Mouse (Mus musculus): ENCODE results near the gene Ttll6.

Ttll6 gene

GRCm38 (mm10) chr11:96168125-96168524 lies 34.5 kb downstream of the Ttll6 start:
- DNase-seq (ENCODE audit: low spot score in 2 of 2): no peak

- no peak for DNase-seq (ENCODE audit: low spot score in 2 of 2)
Observed at GRCm38 (mm10) chr11:96169016-96169415, 35.4 kb downstream of the Ttll6 start.

- DNase-seq (ENCODE audit: low spot score in 2 of 2): no peak
Observed at GRCm38 (mm10) chr11:96170711-96171379, 37.3 kb downstream of the Ttll6 start.

GRCm38 (mm10) chr11:96171601-96172000 lies 38.0 kb downstream of the Ttll6 start:
- no peak for DNase-seq (ENCODE audit: low spot score in 2 of 2)

GRCm38 (mm10) chr11:96172511-96173287 lies 39.1 kb downstream of the Ttll6 start:
- no peak for DNase-seq (ENCODE audit: low spot score in 2 of 2)

- no peak for DNase-seq (ENCODE audit: low spot score in 2 of 2)
Observed at GRCm38 (mm10) chr11:96173288-96173840, 39.8 kb downstream of the Ttll6 start.

GRCm38 (mm10) chr11:96174881-96175280 lies 41.3 kb downstream of the Ttll6 start:
- no peak for DNase-seq (ENCODE audit: low spot score in 2 of 2)

GRCm38 (mm10) chr11:96175511-96175910 lies 41.9 kb downstream of the Ttll6 start:
- no peak for DNase-seq (ENCODE audit: low spot score in 2 of 2)

GRCm38 (mm10) chr11:96175951-96176530 lies 42.5 kb downstream of the Ttll6 start:
- DNase-seq (ENCODE audit: low spot score in 2 of 2): no peak

GRCm38 (mm10) chr11:96176841-96177240 lies 43.3 kb downstream of the Ttll6 start:
- no peak for DNase-seq (ENCODE audit: low spot score in 2 of 2)

GRCm38 (mm10) chr11:96177546-96178174 lies 44.1 kb downstream of the Ttll6 start:
- no peak for DNase-seq (ENCODE audit: low spot score in 2 of 2)

- no peak for DNase-seq (ENCODE audit: low spot score in 2 of 2)
Observed at GRCm38 (mm10) chr11:96178356-96178755, 44.8 kb downstream of the Ttll6 start.

- no peak for DNase-seq (ENCODE audit: low spot score in 2 of 2)
Observed at GRCm38 (mm10) chr11:96178911-96179503, 45.4 kb downstream of the Ttll6 start.

GRCm38 (mm10) chr11:96181061-96181460 lies 47.5 kb downstream of the Ttll6 start:
- DNase-seq (ENCODE audit: low spot score in 2 of 2): no peak

- DNase-seq (ENCODE audit: low spot score in 2 of 2): no peak
Observed at GRCm38 (mm10) chr11:96184233-96184632, 50.6 kb downstream of the Ttll6 start.

- no peak for DNase-seq (ENCODE audit: low spot score in 2 of 2)
Observed at GRCm38 (mm10) chr11:96187321-96187720, 53.7 kb downstream of the Ttll6 start.

- no peak for DNase-seq (ENCODE audit: low spot score in 2 of 2)
Observed at GRCm38 (mm10) chr11:96189810-96190522, 56.4 kb downstream of the Ttll6 start.

- no peak for DNase-seq (ENCODE audit: low spot score in 2 of 2)
Observed at GRCm38 (mm10) chr11:96191132-96191531, 57.5 kb downstream of the Ttll6 start.

GRCm38 (mm10) chr11:96193521-96194400 lies 60.2 kb downstream of the Ttll6 start, which contains the start of gene Hoxb13:
Gene Hoxb13, plus strand, starts transcription at chr11:96194316.
- no peak for DNase-seq (ENCODE audit: low spot score in 2 of 2)

GRCm38 (mm10) chr11:96194401-96194710 lies 60.8 kb downstream of the Ttll6 start:
- no peak for DNase-seq (ENCODE audit: low spot score in 2 of 2)
